Mouse (Mus musculus) lung, postnatal 10 days (tissue): ENCODE measurements around the gene Timm10.
A peak's percentile ranks its signal among the peaks of the same experiment; 100 is the strongest.

Experiments used
- DNase-seq: peaks from one replicate; pipeline ENCODE4 v3.0.0; 2021

Timm10 gene

DNA sequence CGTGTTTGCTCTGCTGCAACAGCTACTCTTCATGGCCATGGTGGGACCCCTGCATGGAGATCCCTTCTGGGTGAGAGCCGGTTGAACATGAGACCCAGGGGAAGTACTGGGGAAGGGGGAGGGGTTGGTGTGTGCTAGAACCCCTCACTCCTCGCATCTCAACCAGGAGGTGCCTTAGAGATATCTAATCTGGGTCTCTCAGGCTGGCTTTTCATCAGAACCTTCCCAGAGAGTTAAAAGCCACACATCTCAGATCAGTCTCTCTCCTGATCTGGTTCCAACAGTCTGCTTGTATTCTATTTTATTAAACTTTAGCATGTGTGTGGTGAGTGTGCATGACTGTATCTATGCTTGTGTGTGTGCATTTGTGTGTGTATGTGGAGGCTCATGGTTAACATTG lies 34.6 kb downstream of the Timm10 start:
- DNase-seq, result no peak

DNA sequence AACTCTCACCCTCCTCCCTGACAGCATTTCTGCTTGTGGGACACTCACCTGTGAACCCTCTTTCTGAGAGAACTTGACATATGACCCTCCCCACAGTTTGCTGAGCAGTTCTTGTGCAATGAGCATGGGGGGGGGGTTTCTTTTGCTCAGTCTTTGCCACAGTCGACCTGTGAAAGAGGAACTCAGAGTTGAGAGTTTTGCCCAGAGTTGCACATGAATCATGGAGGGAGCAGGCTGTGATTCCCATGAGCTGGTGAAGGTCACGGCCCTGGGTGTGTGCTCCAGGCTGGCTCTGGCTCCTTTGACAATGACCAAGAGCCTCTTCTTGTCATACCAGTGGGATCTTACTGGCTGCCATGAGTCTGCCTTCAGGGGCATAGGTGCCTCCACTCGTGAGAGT lies 35.4 kb downstream of the Timm10 start:
- DNase-seq, result no peak

DNA sequence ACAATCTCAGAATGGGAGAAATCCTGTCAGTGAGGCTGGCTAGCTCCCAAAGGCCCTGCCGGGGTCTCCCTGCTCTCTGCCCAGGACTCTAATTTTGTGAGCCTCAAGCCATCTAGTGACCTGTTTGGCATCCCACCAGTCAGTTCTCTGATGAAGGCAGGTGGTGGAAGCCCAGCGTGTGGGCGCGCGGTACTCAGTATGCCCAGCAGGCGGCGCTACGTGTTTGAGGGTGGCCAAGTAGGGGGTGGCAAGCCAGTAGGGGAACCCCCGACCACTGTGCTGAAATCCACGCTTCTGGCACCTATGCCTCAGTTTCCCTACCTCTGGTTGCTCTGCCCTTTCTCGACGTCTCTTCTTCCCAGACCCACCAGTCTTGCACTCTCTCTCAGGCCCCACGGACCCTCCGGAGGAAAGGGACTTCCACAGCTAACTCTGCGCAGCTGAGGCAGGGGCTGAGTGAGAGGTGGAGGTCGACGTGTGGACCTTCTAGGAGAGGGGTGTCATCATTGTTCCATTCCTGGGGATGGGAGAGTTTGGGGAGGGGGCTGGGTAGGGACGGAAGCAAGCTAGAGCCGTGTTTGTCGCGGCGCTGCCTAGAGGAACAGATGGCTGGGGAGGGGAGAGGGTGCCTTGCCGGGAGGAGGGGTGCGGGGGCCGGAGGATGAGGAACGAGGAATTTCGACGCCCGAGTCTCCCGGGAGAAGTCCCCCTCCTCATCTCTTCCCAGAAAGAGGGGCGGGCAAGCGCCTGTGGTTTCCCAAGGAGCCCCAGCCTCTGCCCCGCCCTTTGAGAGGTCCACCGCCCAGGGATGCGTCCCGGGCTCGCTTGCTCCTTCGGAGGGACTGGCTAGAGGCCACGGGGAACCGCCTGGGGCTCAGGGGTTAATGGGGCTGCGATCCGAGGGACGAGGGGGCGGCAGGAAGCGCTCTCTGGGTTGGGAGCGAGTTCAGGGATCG lies 39.1 kb downstream of the Timm10 start:
- DNase-seq, result peak; percentile 71

DNA sequence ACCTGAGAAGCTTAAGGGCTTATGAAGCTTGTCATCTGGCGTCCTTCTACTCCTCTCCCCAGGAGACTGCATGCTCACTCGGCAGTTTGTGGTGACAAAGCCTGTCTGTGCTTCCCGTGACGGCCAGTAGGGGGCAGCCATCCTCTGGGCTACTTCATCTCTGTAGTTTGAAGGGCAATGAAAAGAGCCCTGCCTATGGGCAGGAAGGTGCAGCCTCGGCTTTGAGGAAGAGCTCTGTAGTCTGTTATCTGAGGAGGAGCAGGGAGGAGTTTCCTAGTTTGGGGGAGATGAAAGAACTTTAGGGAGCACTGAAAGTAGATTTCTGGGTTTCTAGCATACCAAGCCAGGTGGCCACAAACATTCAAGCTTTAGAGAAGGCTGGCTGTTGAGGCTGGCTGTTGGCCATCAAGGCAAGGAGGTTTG lies 41.7 kb downstream of the Timm10 start:
- DNase-seq, result peak; percentile 82

DNA sequence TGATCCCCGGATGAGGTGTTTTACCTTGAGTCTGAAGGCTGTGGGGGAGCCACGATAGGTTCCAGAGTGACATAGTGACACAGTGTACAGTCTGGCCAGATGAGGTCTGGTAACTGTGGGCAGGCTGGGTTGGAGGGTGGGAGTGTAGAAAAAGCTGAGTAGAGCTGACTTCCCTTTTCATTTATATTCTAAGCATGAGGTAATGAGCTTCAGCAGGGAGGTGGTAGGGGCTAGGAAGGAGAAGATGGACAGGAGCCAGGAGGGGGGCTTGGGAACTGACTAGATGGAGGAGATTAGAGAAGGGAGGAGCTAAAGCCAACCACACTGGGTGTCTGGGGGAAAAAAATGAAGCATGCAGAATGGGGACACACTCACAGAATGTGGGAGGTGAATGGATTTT lies 42.2 kb downstream of the Timm10 start:
- DNase-seq, result no peak

DNA sequence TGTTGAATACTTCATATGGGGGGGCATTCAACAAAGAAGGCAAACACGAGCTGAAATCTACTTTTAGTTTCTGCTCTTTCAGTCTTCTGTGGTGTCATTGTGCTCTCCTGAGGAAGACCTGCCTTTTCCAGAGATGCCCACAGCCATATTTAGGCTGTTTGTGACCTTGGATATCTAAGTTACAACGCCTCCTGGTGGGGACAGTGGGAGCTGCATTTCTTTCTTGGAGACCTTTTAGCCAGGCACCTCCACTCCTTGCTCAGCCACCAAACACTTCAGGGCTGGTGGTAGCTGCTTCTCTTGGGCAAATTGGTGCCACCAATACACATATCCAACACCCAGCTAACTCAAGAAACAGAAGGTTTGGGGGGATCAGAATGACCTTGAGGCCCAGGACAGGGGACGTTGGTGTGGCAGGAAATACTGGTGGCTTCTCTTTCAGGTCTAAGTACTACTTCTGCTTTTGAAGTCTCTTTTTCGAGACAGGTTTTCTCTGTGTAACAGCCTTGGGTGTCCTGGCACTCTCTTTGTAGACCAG lies 43.9 kb downstream of the Timm10 start:
- DNase-seq, result peak; percentile 36

DNA sequence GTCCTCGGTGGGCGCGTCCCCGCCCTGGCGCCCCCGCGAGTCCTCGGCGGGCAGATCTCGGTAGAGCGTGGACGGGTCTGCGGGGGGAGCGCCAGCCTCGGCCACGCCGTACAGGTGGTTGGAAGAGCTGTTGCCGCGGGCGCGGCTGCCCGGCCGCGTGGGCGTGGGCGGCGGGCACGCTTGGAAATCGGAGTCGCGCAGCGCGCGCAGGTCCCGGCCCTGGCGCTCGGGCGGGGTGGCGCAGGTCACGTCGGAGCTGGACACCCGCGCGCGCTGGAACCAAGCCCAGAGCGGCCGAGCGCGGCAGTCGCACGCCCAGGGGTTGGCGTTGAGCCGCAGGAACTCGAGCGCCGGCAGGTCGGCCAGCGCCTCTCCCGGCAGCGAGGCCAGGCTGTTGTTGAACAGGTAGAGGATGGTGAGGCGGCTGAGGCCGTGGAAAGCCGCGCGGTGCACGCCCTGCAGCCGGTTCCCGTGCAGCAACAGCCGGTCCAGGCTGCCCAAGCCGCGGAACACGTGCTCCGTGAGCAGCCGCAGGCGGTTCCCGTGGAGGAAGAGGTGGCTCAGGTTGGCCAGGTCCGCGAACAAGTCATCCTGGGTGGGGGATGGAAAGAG lies 45.4 kb downstream of the Timm10 start:
- DNase-seq, result peak; percentile 65

DNA sequence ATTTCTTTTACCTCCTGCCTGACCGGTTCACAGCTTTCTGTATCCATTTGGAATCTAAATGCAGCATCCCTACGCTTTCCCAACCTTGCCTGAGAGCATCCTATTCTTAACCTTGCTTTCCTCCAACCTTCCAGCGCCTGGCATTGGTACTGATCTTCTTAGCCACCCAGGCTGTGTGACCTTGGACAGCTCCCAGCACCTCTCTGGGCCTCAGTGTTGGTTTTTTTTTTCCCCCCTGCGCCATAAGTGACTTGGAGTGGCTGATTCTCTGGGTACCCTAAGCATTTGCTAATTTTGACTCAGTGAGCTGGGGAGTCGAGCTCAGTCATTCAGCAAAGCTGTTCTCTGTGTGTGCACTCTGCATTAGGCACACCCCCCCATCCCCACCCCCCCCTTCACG lies 49.0 kb downstream of the Timm10 start:
- no peak for DNase-seq
